Mouse (Mus musculus) MEL (cell line): ENCODE data around the gene Hist1h2br. TPM values are rescaled to one million over a fixed set of nuclear protein-coding genes. Genes with fewer than 3 reads are reported as not detected.
"Not testable (repeated sequence)": the region's sequence is repeated elsewhere in the genome, so short reads cannot be mapped to it uniquely, and the experiment has no call there.

Experiments
- DNase-seq: peaks from one replicate; pipeline ENCODE4 v3.0.0; 2011; ENCODE audit warnings: low read depth, low spot score
- H3K27ac ChIP-seq: 2 replicates; pipeline ENCODE4 v1.5.1; 2012; ENCODE audit warnings: low read depth, mild to moderate bottlenecking, control low read depth, low read length, moderate library complexity; ENCODE audit not compliant: control insufficient read depth
- H3K27me3 ChIP-seq, 2 experiments: fragments of 150-350 bp in 1 of 2; sonication (generic) in 1 of 2; 2 replicates each; pipeline ENCODE4 v1.6.1; 2012; ENCODE audit warnings: low read length in 2 of 2, mild to moderate bottlenecking in 2 of 2, improper control_type of control experiment in 1 of 2, moderate library complexity in 1 of 2; ENCODE audit not compliant: insufficient read depth in 2 of 2, control insufficient read depth in 1 of 2
- H3K36me3 ChIP-seq, 2 experiments: 2 replicates each; pipeline ENCODE4 v1.6.1; 2012 to 2014; ENCODE audit warnings: low read length in 2 of 2, improper control_type of control experiment in 1 of 2, inconsistent platforms in 1 of 2, mild to moderate bottlenecking in 1 of 2; ENCODE audit not compliant: insufficient read depth in 2 of 2, control insufficient read depth in 1 of 2
- H3K4me1 ChIP-seq, 2 experiments: fragments of 150-350 bp in 1 of 2; sonication (generic) in 1 of 2; 2 replicates each; pipeline ENCODE4 v1.6.1; 2012; ENCODE audit warnings: low read length in 2 of 2, improper control_type of control experiment in 1 of 2, mild to moderate bottlenecking in 1 of 2; ENCODE audit not compliant: insufficient read depth in 2 of 2, control insufficient read depth in 1 of 2
- H3K4me3 ChIP-seq, 2 experiments: fragments of 150-350 bp in 1 of 2; sonication (generic) in 1 of 2; 2 replicates each; pipeline ENCODE4 v1.5.1; 2012; ENCODE audit warnings: low read depth in 2 of 2, low read length in 2 of 2, mild to moderate bottlenecking in 2 of 2, moderate library complexity in 2 of 2, control low read depth in 1 of 2, improper control_type of control experiment in 1 of 2; ENCODE audit not compliant: control insufficient read depth in 1 of 2, insufficient read depth in 1 of 2
- H3K79me2 ChIP-seq: 2 replicates; pipeline ENCODE4 v1.6.1; 2012; ENCODE audit warnings: mild to moderate bottlenecking, low read length, moderate library complexity; ENCODE audit not compliant: control insufficient read depth, poor library complexity, insufficient read depth
- H3K9ac ChIP-seq: 2 replicates; pipeline ENCODE4 v1.6.1; 2012; ENCODE audit warnings: low read depth, mild to moderate bottlenecking, control low read depth, low read length, moderate library complexity; ENCODE audit not compliant: control insufficient read depth, poor library complexity, severe bottlenecking
- H3K9me3 ChIP-seq: fragments of 150-350 bp; sonication (generic); replicated peaks from 2 replicates; pipeline ENCODE4 v1.6.1; 2012; ENCODE audit warnings: mild to moderate bottlenecking, low read length, improper control_type of control experiment, moderate library complexity; ENCODE audit not compliant: insufficient read depth
- CHD1 ChIP-seq: IDR thresholded peaks from 2 replicates; pipeline ENCODE4 v1.6.1; 2012; ENCODE audit warnings: low read depth, mild to moderate bottlenecking, inconsistent platforms, low read length, improper control_type of control experiment
- CHD2 ChIP-seq: IDR thresholded peaks from 2 replicates; pipeline ENCODE4 v1.6.1; 2011; ENCODE audit warnings: low read length, improper control_type of control experiment
- CTCF ChIP-seq, 3 experiments: IDR thresholded peaks in 2 of 3; conservative IDR thresholded peaks in 1 of 3; 2 replicates each; pipeline ENCODE4 v1.5.1; 2011 to 2012; ENCODE audit warnings: low read length in 3 of 3, low read depth in 2 of 3, mild to moderate bottlenecking in 2 of 3, improper control_type of control experiment in 1 of 3, inconsistent platforms in 1 of 3, mixed read lengths in 1 of 3, moderate library complexity in 1 of 3; ENCODE audit not compliant: control insufficient read depth in 1 of 3, insufficient read depth in 1 of 3, poor library complexity in 1 of 3, severe bottlenecking in 1 of 3
- E2F4 ChIP-seq: IDR thresholded peaks from 2 replicates; pipeline ENCODE4 v1.6.1; 2011; ENCODE audit warnings: low read depth, low read length, improper control_type of control experiment, borderline replicate concordance
- ELF1 ChIP-seq: IDR thresholded peaks from 2 replicates; pipeline ENCODE4 v1.6.1; 2014; ENCODE audit warnings: low read depth, mild to moderate bottlenecking, inconsistent platforms, low read length, improper control_type of control experiment, moderate library complexity
- ETS1 ChIP-seq: IDR thresholded peaks from 2 replicates; pipeline ENCODE4 v1.6.1; 2012; ENCODE audit warnings: low read depth, mild to moderate bottlenecking, inconsistent platforms, low read length, improper control_type of control experiment, moderate library complexity
- GABPA ChIP-seq: IDR thresholded peaks from 2 replicates; pipeline ENCODE4 v1.6.1; 2012; ENCODE audit warnings: low read depth, mild to moderate bottlenecking, inconsistent platforms, low read length, improper control_type of control experiment, moderate library complexity
- HCFC1 ChIP-seq: IDR thresholded peaks from 2 replicates; pipeline ENCODE4 v1.6.1; 2012; ENCODE audit warnings: low read depth, mild to moderate bottlenecking, inconsistent platforms, low read length, improper control_type of control experiment, moderate library complexity
- MAFK ChIP-seq: IDR thresholded peaks from 2 replicates; pipeline ENCODE4 v1.6.1; 2011; ENCODE audit warnings: low read depth, mild to moderate bottlenecking, low read length, improper control_type of control experiment, borderline replicate concordance
- MAX ChIP-seq: IDR thresholded peaks from 2 replicates; pipeline ENCODE4 v1.6.1; 2011; ENCODE audit warnings: low read length, improper control_type of control experiment
- MEF2A ChIP-seq: IDR thresholded peaks from 2 replicates; pipeline ENCODE4 v1.6.1; 2014; ENCODE audit warnings: low read depth, mild to moderate bottlenecking, inconsistent platforms, low read length, improper control_type of control experiment; ENCODE audit not compliant: poor library complexity, insufficient replicate concordance, severe bottlenecking; ENCODE audit errors: extremely low read depth
- NELFE ChIP-seq: IDR thresholded peaks from 2 replicates; pipeline ENCODE4 v1.6.1; 2011; ENCODE audit warnings: low read depth, low read length, improper control_type of control experiment
- POLR2A ChIP-seq, 2 experiments: IDR thresholded peaks; 2 replicates each; pipeline ENCODE4 v1.6.1; 2011 to 2012; ENCODE audit warnings: low read length in 2 of 2, mild to moderate bottlenecking in 2 of 2, control low read depth in 1 of 2, improper control_type of control experiment in 1 of 2, low read depth in 1 of 2, moderate library complexity in 1 of 2; ENCODE audit not compliant: control insufficient read depth in 1 of 2, insufficient read depth in 1 of 2, poor library complexity in 1 of 2
- POLR2AphosphoS2 ChIP-seq: IDR thresholded peaks from 2 replicates; pipeline ENCODE4 v1.6.1; 2011; ENCODE audit warnings: low read length, improper control_type of control experiment
- POLR2AphosphoS5 ChIP-seq: IDR thresholded peaks from 2 replicates; pipeline ENCODE4 v1.6.1; 2012; ENCODE audit warnings: low read depth, borderline replicate concordance, mild to moderate bottlenecking, inconsistent platforms, low read length, moderate library complexity, mixed read lengths
- RAD21 ChIP-seq: IDR thresholded peaks from 2 replicates; pipeline ENCODE4 v1.6.1; 2011; ENCODE audit warnings: mild to moderate bottlenecking, low read depth, low read length, improper control_type of control experiment
- RCOR1 ChIP-seq: IDR thresholded peaks from 2 replicates; pipeline ENCODE4 v1.6.1; 2012; ENCODE audit warnings: low read depth, mild to moderate bottlenecking, inconsistent platforms, low read length, improper control_type of control experiment
- SMC3 ChIP-seq: IDR thresholded peaks from 2 replicates; pipeline ENCODE4 v1.6.1; 2011; ENCODE audit warnings: low read depth, low read length, improper control_type of control experiment
- USF2 ChIP-seq, 2 experiments: IDR thresholded peaks; 2 replicates each; pipeline ENCODE4 v1.6.1; 2011 to 2012; ENCODE audit warnings: improper control_type of control experiment in 2 of 2, low read length in 2 of 2, borderline replicate concordance in 1 of 2, inconsistent platforms in 1 of 2, low read depth in 1 of 2, mild to moderate bottlenecking in 1 of 2; ENCODE audit not compliant: insufficient read depth in 1 of 2
- ZC3H11A ChIP-seq: IDR thresholded peaks from 2 replicates; pipeline ENCODE4 v1.6.1; 2012; ENCODE audit warnings: low read depth, mild to moderate bottlenecking, inconsistent platforms, low read length, improper control_type of control experiment
- ZKSCAN1 ChIP-seq: IDR thresholded peaks from 2 replicates; pipeline ENCODE4 v1.6.1; 2012; ENCODE audit warnings: low read depth, mild to moderate bottlenecking, inconsistent platforms, low read length, improper control_type of control experiment, moderate library complexity
- ZNF384 ChIP-seq: IDR thresholded peaks from 2 replicates; pipeline ENCODE4 v1.6.1; 2012; ENCODE audit warnings: low read depth, mild to moderate bottlenecking, inconsistent platforms, low read length, improper control_type of control experiment
- polyA plus RNA-seq, 2 experiments: library from polyadenylated mRNA; stranded (reverse) in 1 of 2; unstranded in 1 of 2; fragments of >175 nt in 1 of 2; fragments of >200 nt in 1 of 2; gene quantifications; 2 replicates each; pipeline versions ENCODE4 v1.2.1 to v1.2.4; 2012; ENCODE audit warnings: low replicate concordance in 2 of 2, low read depth in 1 of 2; ENCODE audit not compliant: insufficient read length in 2 of 2, insufficient read depth in 1 of 2, missing spikeins in 1 of 2
- total RNA-seq: library from RNA; depleted of rRNA; stranded (reverse); fragments of 300-350 nt; gene quantifications from 2 replicates; pipeline ENCODE4 v1.2.3, GENCODE M21; 2012; rRNA removed

Gene Hist1h2br
- 2,013 and 2,821 TPM in 2 replicates for total RNA-seq
- 1 to 10 TPM in 1 of 2 experiments, not detected in 1; 6.0 TPM for polyA plus RNA-seq

DNA sequence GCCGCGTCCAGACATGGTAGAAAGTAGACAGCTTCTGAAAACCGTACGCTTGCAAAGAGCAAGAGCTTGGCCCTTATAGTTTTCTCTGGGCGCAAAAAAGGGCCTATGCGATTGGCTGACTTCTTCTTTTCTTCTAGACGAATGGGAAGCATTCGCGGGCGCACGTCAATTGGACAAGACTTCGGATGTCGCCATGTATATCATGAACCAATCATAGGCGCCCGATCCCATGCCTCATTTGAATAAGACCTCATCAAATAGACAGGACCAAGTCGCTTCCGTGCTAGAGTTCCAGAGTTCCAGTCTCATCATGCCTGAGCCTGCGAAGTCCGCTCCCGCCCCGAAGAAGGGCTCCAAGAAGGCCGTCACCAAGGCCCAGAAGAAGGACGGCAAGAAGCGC lies at the start of gene Hist1h2br, which contains the start of gene Hist1h2ap:
Hist1h2br (plus strand) TSS at position 283 of the 400 bp plus-strand sequence.
Hist1h2ap (minus strand) TSS at position 47 of the 400 bp plus-strand sequence.
- not testable (repeated sequence) for H3K36me3 ChIP-seq

DNA sequence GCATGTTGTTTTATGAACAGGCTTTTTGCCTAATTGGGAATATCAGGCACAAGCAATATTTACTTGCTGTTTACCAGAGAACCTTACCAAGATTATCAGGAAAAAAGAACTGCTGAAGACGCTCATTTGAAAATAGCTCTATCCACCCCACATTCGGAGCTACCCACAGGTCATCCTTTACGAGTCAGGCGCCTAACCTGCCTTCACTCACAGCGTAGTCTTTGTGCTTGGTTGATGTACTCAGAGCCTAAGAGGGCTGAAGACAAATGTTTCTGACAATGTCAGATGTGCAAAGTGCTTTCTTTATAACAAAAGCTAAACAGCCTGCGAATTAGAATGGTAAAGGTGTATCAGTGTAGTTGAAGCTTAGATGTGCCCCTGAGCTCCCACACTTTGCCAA lies 49.2 kb upstream of the Hist1h2br start:
- Histone ChIP-seq H3K36me3 (peaks cover 0 to 37% of the 10 kb centered on the region in 2 experiments; a peak in 2 of 4 replicates), H3K79me2 (peaks cover 7% of the 10 kb centered on the region; the same call in 1 of the 2 replicates), H3K27me3 (no peaks in the 10 kb centered on the region), H3K4me1 (peaks cover 0 to 3% of the 10 kb centered on the region in 2 experiments; a peak in 2 of 4 replicates), H3K4me3 (peak overlapping the region; percentile 8 to 9), H3K9ac (peak overlapping the region; percentile 65), H3K9me3 (no peaks in the 10 kb centered on the region), H3K27ac (peak overlapping the region; percentile 93)
- peak; percentile 71 for DNase-seq
- TF ChIP-seq USF2 (IDR thresholded peaks at IDR 0.05; ENCODE audit: borderline replicate concordance in 1 of 2, insufficient read depth in 1 of 2, low read depth in 1 of 2, low read length in 2 of 2) (no peak), SMC3 (no peak), RCOR1 (no peak), MAX (no peak), HCFC1 (no peak), ELF1 (no peak), CHD1 (no peak), RAD21 (no peak), CHD2 (no peak), ZC3H11A (no peak), GABPA (no peak), E2F4 (no peak)
- TF ChIP-seq, all 39 proteins: peak for 0

More for the DNA sequence above, at the start of gene Hist1h2br, which contains the start of gene Hist1h2ap:
- H3K79me2 ChIP-seq, H3K4me3 ChIP-seq, H3K9ac ChIP-seq, H3K27me3 ChIP-seq, DNase-seq, H3K27ac ChIP-seq, H3K4me1 ChIP-seq, H3K9me3 ChIP-seq: not testable (repeated sequence)

DNA sequence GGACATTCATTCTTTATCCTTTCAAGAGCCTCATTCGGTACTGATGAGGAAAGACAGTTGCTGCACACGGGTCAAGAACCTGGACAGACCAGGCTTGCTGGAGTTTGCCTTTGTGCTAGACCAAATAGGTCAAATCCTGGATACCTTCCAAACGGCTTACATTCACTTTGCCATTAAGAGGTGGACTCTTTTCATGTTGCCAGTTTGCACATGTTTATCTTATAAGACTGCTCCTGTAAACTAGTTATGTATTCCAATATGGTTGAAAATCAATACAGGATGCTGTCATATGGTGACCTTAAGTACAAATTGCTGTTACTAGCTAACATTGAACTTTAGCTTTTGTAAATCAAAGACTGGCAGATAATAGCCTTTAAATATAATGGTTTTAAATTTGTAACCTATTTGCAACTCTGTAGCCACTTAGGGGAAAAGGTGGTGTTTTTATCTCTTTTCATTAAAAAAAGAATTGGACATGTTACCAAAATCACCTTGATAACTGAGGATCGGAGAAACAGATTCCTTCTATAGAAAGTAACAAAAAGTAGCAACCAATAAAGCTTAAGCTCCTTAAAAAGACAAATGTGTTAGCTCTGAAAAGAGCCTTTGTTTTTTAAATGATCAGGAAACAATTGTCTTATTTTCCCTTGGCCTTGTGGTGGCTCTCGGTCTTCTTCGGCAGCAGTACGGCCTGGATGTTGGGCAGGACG lies 47.2 kb upstream of the Hist1h2br start:
- Histone ChIP-seq H3K27ac (peak overlapping the region; percentile 96), H3K4me1 (peaks cover 2 to 9% of the 10 kb centered on the region in 2 experiments; a peak in 2 of 4 replicates), H3K4me3 (peak overlapping the region; percentile 16 to 53; a peak in 3 of 4 replicates), H3K27me3 (no peaks in the 10 kb centered on the region), H3K36me3 (peaks cover 0 to 43% of the 10 kb centered on the region in 2 experiments; a peak in 2 of 4 replicates), H3K79me2 (no peaks in the 10 kb centered on the region; the same call in 1 of the 2 replicates), H3K9ac (peak overlapping the region; percentile 69), H3K9me3 (no peaks in the 10 kb centered on the region)
- no peak for TF ChIP-seq ZNF384
- peak; percentile 90; the same call in 1 of the 2 replicates for TF ChIP-seq POLR2AphosphoS5
- no peak for TF ChIP-seq ZC3H11A
- TF ChIP-seq HCFC1 = no peak
- no peak for TF ChIP-seq MAFK
- TF ChIP-seq CHD2 = no peak
- TF ChIP-seq CTCF (IDR thresholded peaks at IDR 0.05 in 2 of 3, conservative IDR thresholded peaks at IDR 0.05 in 1 of 3; ENCODE audit: control insufficient read depth in 1 of 3, insufficient read depth in 1 of 3, low read depth in 2 of 3, low read length in 3 of 3, poor library complexity in 1 of 3, severe bottlenecking in 1 of 3) = no peak
- no peak for TF ChIP-seq RCOR1
- no peak for TF ChIP-seq MEF2A
- TF ChIP-seq ETS1 = no peak
- TF ChIP-seq POLR2AphosphoS2 = no peak
- 0 out of 4 replicates have a peak, but pooled peaks of 1 of the 2 experiments have one; percentile 25 for TF ChIP-seq POLR2A (IDR thresholded peaks at IDR 0.05; ENCODE audit: control insufficient read depth in 1 of 2, insufficient read depth in 1 of 2, low read depth in 1 of 2, low read length in 2 of 2, poor library complexity in 1 of 2)
- TF ChIP-seq NELFE = no peak
- no peak for TF ChIP-seq ZKSCAN1
- DNase-seq = peak; percentile 89
